Mouse (Mus musculus): ENCODE measurements around the gene Btbd9.

Gene Btbd9

DNA sequence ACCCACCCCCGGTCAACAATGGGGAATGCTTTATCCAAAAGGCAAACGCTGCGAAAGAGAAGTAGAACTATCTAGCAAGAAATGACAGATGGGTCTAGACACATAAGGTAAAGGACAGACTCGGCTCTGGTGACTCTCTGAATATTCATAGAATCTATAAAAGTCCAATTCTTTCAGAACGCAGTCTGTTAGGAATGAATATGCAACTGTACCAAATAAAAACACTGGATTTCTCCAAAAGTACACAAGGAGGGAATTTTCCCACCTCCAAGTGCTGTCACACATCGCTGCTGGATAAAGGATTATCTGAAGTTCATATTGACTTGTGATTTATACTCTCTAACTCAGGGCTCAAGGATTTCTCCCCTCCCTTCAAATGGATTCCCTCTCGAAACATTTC lies 118.8 kb downstream of the Btbd9 start:
- in situ Hi-C loops (cut with MboI; ENCODE audit: low sequenced_read_pairs) = loop anchor here (10.0 kb wide), 2 partner anchors 277 to 357 kb away; no protein-coding TSS in a partner anchor

DNA sequence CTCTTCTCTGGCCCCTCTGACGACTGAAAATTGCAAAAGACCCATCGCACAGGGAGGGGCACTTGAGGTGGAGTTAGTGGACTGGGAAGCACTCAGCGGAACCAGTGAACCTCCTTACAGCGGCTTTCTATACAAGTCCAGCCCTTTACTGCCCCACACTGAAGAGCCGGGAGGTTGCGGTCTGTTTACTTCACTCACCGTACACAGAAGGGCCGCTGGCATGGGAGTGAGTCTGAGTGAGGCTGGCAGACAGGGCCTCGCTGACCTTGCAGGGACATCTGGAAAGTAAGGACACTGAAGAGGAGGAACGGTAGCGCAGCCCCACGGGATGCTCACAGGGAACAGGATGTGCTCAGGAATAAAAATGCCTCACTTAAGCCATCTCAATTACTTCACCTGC lies 120.0 kb downstream of the Btbd9 start:
- in situ Hi-C loops (cut with MboI; ENCODE audit: low sequenced_read_pairs) = loop anchor here (10.0 kb wide), 2 partner anchors 279 to 359 kb away; no protein-coding TSS in a partner anchor

DNA sequence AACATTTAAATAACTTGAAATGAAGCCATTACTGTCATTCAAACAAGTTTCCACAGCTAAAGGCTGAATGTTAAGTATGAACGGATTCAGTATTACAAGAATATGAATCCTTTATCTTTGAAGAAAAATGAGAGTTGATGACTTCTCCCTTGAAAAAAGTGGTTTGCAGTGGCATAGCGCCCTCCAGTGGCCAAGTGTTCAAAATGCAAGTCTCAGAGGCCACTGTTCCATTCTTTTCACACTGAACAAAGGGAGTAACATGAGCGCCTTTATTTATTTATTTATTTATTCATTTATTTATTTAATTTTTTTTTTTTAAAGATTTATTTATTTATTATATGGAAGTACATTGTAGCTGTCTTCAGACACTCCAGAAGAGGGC lies 121.4 kb downstream of the Btbd9 start:
- in situ Hi-C loops (cut with MboI; ENCODE audit: low sequenced_read_pairs) = loop anchor here (10.0 kb wide), 2 partner anchors 280 to 360 kb away; no protein-coding TSS in a partner anchor

DNA sequence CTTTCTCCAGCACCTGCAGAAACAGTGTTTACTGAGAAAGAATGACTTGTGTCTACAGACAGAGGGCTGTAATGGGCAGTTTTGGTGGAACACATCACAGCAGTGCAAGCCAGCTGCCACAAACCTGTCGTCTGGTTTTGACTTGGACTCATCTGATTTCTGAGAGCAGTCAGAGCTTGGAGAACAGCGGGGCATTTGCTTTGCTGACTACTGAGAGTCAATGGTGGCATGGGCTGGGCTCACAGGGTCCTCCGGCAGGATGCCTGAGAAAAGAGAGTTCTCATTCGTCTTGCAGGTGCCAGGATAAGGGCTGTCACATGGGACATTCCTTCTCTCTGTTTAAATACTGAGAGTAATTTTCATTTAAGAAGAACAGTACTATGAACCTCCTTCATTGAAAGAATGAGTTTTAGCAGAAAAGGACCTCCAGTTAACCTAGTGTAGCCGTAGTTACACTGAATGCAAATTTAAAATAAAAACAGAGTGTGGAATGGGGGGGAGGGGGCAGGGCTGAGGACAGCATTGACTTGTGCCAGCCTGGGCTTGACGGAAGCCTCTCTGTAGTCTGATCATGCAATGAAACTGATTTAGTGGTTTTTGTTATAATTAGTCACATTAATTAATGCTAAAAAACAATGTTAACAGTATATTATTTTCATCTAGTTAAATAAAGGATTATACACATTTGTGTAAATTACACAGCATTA lies 122.0 kb downstream of the Btbd9 start:
- in situ Hi-C loops (cut with MboI; ENCODE audit: low sequenced_read_pairs) = loop anchor here (10.0 kb wide), 2 partner anchors 280 to 360 kb away; no protein-coding TSS in a partner anchor

DNA sequence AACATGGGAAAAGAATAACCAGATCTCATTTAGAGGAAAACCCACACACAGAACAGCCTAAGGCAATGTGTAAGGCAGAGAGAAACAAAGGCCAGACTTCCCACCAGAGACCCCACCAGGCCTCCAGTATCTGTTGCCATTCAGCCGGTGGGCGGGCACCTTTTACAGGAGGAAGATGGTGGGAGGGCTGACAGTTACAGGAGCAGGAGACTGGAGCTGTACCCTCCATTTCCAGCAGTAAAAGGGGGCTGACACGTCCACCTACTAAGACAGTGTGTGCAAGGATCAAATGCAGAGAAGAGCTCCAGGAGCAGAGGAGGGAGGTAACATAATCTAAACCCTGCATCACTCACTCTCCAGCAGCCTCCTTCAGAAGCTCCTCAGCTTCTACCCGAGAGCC lies 123.0 kb downstream of the Btbd9 start:
- in situ Hi-C loops (cut with MboI; ENCODE audit: low sequenced_read_pairs) = loop anchor here (10.0 kb wide), 2 partner anchors 282 to 362 kb away; no protein-coding TSS in a partner anchor

DNA sequence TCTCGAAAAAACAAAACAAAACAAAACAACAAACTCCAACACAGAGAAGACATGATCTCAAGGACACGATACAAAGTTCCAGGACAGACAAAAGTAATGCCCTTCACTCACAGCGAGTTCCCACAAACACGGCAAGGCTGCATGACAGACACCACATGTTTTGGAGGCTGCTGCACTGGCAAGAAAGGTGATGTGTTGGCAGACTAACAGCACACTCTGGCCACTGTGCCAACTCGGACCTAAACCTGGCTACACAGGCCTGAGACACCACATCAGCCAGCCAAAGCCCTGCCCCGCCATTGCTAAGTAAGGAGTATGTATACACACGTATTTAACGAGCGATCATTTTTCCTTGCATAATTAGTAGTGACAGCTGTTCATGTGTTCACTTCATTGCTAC lies 123.9 kb downstream of the Btbd9 start:
- in situ Hi-C loops (cut with MboI; ENCODE audit: low sequenced_read_pairs) = loop anchor here (10.0 kb wide), 2 partner anchors 282 to 362 kb away; no protein-coding TSS in a partner anchor

DNA sequence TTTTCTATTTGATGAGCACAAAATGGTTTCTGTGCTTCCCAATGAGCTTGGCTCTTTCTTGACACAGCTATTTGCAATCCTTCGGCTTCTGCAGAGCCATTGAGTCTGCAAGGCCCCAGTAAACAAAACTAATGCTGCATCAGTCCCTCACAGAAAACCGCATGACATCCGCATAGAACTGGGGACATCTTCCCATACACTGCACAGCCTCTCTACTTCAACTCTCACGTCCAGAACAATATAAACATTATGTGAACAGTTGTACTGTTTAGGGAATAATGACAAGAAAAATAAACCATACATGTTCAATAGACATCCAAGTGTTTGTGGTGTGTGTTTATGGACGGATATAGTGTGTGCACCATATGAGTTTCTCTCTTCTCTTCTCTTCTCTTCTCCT lies 127.7 kb downstream of the Btbd9 start:
- in situ Hi-C loops (cut with MboI; ENCODE audit: low sequenced_read_pairs) = loop anchor here (5.0 kb wide), 1 partner anchor 474 kb away; no protein-coding TSS in a partner anchor

DNA sequence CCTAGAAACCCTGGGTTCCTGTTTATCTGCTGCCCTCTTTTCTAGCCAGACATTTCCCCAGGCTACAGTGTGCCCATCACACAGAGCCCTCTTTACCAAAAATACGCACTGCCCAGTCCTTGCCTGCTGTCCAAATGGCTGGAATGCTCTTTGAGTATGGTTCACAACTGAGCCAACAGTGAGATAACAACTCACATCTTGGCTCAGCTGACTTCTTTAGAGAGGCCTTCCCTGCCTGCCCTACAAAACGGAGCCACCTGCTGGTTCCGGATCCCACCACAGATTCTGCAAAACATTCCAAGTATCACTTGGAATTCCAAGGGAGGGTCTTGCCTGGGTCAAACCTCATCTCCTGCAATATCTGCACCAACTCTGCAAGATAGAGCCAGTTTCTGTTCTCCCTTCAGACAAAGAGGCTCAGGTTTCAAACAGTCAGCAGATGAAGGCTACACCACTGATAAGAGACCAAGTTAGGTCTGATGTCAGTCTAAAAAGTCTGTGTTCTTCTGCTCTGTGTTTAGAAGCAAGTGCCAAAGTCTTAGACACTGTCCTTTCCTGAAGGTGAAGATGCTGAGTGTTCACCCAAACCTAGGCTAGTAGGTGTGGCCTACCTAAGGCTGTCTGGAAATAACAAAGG lies 130.4 kb downstream of the Btbd9 start:
- in situ Hi-C loops (cut with MboI; ENCODE audit: low sequenced_read_pairs) = loop anchor here (5.0 kb wide), 1 partner anchor 476 kb away; no protein-coding TSS in a partner anchor

DNA sequence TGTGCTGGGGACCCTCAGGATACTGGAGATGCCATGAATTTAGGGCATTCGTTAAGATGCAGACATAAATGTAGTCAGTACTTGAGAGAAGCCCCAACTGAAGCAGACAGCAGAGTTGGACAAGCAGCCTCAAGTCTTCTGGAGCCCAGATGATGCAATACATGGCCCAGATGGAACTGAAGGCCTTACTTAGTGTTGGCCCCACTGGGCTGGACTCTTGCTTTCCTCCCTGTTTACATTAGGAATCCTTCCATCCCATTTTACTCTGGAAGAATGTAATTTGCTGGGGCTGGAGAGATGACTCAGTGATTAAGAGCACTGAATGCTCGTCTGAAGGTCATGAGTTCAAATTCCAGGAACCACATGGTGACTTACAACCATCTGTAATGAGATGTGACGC lies 136.6 kb downstream of the Btbd9 start:
- in situ Hi-C loops (cut with MboI; ENCODE audit: low sequenced_read_pairs) = no loop called here

DNA sequence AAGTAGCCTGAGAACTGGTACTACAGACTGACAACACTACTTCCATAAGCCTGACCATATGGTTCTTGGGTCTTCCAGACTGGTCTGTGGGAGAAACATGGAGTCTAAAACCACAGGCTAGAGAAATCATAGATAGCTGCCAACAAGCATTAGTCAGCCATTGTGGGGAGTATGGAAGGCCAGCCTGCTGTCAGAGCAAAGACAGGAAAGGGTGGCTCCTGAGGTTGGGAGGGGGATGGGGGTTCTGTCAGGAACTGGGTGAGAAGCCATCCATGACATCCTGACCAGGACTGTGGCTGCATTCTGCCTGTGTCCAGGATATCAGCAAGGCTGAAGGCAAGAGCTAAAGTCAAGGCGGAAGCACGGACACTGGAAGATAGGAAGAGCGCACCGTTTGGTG lies 137.5 kb downstream of the Btbd9 start:
- in situ Hi-C loops (cut with MboI; ENCODE audit: low sequenced_read_pairs) = no loop called here

DNA sequence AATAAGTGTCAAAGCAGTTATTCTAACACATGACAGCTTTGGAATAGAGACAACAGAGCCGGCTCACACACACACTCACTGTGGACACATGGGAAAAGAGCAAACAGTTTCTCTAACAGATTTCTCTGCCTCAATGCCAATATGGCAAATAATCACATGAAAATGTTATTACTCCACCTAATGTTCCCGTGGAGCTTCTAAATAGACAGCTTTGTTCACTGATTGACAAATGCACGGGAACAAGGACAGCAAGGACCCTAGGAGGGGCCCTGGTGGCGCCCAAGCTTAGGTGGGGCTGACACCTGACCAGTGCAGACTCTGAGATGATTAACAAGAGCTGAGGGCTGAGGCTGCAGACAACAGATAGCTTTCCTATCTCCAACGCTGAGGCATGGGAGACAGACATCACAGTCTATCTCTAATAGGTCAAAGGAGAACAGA lies 140.2 kb downstream of the Btbd9 start:
- in situ Hi-C loops (cut with MboI; ENCODE audit: low sequenced_read_pairs) = no loop called here

DNA sequence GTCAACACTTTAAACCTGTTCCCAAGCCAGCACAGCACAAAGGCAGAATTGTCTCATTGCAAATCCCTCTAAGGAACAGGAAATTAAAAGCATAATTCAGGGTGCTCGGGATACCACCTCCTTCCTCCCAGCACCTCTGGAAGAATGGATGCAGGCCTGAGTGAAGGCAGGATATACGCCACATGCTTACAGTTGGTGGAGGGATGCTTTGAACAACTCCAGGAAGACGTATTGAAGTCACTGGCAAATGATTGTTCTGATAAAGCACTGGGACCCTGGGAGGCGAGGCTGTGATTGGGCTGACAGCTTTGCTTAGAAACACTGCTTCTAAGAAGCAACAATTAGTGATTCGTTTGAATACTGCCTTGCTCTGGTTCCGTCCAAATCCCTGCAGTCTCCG lies 140.8 kb downstream of the Btbd9 start:
- in situ Hi-C loops (cut with MboI; ENCODE audit: low sequenced_read_pairs) = no loop called here

DNA sequence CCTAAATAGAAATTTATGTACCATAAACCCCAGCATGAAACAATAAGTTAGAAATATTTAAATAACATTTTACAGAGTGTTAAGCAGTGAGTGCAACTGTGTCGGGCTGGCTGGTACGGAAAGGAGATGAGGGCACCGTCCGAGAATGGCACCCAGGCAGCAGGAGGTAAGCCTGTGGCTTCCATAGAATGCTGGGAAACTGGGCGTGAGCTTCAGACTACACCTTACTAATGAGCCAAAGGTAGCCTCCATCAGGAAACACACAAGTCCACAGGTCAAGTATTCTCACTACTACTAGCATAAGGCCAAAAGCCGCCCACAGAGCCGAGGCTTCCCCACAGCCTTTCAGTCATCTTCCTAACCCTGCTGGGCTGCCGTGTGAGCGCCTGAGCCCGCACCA lies 144.2 kb downstream of the Btbd9 start:
- in situ Hi-C loops (cut with MboI; ENCODE audit: low sequenced_read_pairs) = no loop called here

DNA sequence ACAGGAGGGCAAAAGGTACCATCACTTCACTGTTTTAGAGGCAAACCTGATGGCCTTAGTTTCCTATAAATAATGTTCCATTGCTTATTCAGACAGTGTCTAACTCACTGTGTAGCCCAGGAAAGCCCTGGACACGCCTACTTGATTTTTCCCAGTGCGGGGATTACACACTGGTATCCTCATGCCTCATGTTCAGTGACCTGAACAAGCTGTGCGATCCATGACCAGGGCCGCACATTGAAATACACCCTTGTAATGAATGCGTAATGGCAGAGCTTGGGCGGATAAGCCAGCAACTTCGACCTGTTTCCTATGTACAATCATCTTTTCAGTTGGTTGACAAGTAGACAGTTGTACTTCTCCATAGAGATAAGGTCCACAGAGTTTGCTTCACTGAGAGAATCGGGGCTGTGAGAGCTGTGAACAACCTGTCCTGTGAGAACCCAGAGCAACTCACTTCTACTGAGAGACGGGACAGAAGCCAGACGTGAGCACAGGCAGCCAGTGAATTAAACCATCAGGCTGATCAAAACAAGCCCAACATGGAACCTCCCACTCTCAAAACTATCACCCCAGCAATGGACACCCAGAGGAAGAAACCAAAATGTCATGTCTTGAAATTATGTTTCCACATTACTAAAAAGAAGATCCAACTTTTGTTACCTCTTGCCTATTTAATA lies 145.2 kb downstream of the Btbd9 start:
- in situ Hi-C loops (cut with MboI; ENCODE audit: low sequenced_read_pairs) = no loop called here

DNA sequence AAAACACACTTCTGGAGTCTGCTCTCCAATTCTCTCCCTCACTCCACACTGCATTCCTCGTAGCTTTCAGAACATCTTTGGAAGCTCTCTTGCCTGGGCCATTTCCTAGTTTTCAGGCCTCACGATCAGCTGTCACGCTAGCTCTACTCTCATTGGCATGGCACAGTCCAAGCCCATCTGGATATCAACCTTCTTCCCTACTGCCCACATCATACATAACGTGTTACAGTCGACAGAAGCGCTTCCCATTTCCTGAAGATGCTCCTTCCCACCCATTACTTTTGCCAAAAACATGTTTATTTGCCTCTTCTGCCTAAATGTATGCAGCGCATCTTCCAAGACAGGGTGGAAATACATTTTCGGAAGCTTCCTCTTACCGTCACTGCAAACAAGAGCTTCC lies 147.6 kb downstream of the Btbd9 start:
- in situ Hi-C loops (cut with MboI; ENCODE audit: low sequenced_read_pairs) = no loop called here

DNA sequence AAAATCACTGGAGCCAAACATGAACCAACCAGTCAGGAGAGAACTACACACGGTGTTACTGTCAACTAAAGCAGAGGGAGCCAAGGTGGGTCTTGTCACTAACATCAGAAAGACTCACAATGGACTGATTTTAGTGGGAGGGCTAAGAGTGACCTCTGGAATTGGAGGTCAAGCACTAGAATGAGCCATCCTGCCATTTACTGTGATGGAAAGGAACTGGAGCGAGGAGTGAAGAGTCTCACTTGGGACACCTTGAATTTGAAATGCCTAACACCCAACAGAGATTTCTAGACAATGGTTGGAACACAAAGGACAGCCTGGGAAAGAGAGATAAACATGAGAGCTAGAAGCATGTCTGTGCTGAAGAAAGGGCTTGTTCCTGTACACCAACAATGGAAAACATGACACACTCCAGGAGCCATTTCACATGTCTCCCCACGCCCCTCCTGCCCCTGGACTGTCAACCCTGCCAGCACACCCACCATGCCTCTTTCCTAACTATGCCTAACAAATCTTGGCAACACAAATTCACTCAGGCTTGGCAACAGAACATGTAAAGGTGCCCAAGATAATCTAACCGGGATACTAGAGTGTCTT lies 152.9 kb downstream of the Btbd9 start:
- in situ Hi-C loops (cut with MboI; ENCODE audit: low sequenced_read_pairs) = no loop called here

DNA sequence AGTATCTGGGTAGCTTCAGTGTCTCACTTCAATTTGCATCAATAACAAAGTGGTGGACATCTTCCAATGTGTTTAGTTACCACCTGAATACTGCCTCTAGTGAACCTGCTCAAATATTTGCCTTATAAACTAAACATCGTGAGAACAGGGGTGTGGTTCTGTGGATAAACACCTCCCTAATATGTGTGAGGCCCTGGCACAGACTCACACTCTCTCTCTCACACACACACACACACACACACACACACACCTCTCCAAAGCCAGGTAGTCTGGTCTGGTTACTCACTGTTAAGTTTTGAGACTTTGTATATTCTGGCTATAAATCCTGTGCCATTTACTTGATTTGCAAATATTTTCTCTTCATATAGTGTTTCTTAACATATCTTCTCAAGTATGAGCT lies 154.0 kb downstream of the Btbd9 start:
- in situ Hi-C loops (cut with MboI; ENCODE audit: low sequenced_read_pairs) = no loop called here

DNA sequence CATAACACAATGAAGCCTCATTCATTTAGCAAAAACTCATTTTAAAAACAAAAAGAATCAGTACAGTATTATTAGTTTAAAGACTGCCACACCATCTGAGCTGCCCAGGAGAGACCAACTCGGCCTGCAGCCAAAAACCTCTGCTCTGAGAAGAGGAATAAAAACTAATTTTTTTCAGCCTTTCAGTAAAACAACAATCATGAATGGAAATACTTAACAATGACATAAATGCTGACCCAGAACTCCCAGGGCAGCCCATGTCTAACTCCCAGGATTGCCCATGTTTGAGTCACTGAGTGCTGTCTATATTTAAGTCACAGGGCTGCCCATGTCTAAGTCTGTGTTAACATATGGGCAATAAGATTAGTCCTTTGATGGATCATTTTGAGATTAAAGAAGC lies 155.0 kb downstream of the Btbd9 start:
- in situ Hi-C loops (cut with MboI; ENCODE audit: low sequenced_read_pairs) = no loop called here

DNA sequence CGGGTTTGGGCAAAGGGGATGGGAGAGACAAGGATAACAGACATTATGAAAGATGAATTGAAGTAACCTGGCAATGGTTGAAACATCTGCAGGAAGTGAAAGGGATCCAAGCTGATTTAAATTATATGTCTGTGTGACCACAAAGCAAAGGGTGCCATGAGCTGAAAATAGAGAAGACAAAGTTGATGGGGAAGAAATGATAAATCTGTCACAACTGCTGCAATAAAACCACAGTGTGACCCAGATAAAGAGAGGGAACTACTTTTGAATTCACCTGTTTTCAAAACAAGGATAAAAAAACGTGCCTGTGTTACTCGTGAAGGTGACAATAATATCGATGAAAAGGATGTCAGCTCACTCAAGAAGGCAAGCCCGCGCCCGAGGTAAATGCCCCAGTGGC lies 156.8 kb downstream of the Btbd9 start:
- in situ Hi-C loops (cut with MboI; ENCODE audit: low sequenced_read_pairs) = no loop called here

DNA sequence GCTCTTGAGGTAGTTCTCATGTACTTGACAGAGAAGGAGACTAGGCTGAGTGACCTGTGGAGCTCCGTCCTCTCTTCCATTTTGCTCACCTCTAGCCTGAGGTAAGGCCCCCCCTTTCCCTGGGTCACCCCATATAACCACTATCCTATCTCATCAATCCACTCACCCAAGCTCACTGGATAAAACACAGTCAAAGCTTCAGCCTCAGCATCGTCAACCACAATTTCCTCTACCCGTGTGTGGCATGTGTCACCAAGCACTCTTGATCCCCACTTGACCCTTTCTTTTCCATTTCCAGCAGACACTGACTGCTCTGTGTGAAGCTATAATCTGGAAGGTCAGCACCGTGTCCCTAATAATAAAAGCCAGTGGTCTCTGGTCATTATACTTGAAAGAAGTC lies 157.8 kb downstream of the Btbd9 start:
- in situ Hi-C loops (cut with MboI; ENCODE audit: low sequenced_read_pairs) = no loop called here

DNA sequence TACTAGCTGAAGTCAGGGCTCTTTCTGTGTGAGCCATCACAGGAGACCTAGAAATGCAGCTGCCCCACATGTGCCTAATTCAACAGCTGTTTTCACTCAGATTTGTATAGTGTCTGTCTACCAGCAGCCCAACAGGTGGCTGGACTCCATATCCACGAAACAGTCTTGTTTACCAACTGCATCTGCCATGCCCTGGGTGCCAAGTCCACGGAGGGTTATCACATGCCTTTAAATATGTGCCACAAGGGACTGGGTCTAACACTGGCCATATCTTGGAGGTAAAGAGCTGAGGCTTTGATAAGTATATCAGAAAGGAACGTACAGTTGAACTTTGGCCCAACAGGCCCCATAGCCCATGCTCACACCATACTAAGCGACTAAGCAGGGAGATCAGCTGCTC lies 159.2 kb downstream of the Btbd9 start:
- in situ Hi-C loops (cut with MboI; ENCODE audit: low sequenced_read_pairs) = no loop called here

Data from CH12F3 (cell line).